Mouse (Mus musculus): ENCODE measurements around the gene Elk3. TPM values are rescaled to one million over a fixed set of nuclear protein-coding genes. Genes with fewer than 3 reads are reported as not detected.

Elk3 gene
- polyA plus RNA-seq, 1 experiment from 2014 or later: 4.6 TPM

DNA sequence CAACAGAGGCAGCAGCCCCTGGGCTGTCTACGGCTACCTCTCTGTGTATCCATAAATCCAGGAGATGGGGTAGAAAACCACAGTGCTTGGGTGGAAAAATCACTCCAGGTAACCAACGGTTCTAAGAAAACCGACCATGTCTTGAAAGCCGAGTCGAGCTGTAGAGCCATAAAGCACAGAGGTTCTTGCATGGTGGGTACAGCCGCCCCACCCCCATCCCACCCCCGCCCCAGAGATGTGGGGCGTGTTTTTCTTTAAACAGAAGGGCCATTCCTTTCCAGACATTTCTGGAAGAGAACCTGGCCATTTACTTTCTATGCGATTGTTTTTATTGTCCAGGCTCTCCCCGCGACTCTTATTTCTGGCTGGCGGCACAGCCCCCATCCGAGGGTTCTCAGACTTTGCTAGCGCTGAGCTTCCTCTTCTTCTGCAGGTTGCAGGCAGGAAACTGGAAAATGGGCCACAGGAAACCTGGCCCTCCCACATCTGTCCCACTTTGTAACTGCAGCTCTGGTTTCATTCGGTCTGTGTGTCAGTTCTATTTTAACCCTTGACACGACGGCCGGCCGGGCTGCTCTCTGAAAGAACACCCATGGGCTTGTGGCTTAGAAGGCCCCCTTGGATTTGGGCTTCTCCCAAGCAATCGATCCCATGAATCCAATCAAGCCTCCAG lies 16.3 kb downstream of the Elk3 start:
- no peak for ATAC-seq (ENCODE audit: low read depth)
- H3K4me1 ChIP-seq (ENCODE audit: control insufficient read depth, low read depth, low read length): no peaks in the 10 kb centered on the region; the same call in 1 of the 2 replicates
- H3K9ac ChIP-seq (ENCODE audit: low read depth, low read length): no peak overlapping the region
- H3K4me2 ChIP-seq (ENCODE audit: low read depth, low read length): no peak overlapping the region; the same call in 1 of the 2 replicates
- no peaks in the 10 kb centered on the region for H3K36me3 ChIP-seq (ENCODE audit: control insufficient read depth, insufficient read depth)
- no peaks in the 10 kb centered on the region for H3K27me3 ChIP-seq (ENCODE audit: control insufficient read depth, insufficient read depth, low read depth, low read length)
- no peaks in the 10 kb centered on the region for H3K9me3 ChIP-seq (replicated peaks; ENCODE audit: control insufficient read depth, low read length)
- 13% methylated on average over 20 of the region's 20 CpGs for WGBS (ENCODE audit: insufficient replicate concordance)
- H3K27ac ChIP-seq (ENCODE audit: low read length): no peak overlapping the region
- H3K4me3 ChIP-seq (ENCODE audit: low read depth, low read length): no peak overlapping the region

- no peaks in the 10 kb centered on the region for H3K27me3 ChIP-seq (ENCODE audit: control insufficient read depth, insufficient read depth, low read depth, low read length)
- H3K9me3 ChIP-seq (replicated peaks; ENCODE audit: control insufficient read depth, low read length): no peaks in the 10 kb centered on the region
- 29% methylated on average over 7 of the region's 7 CpGs for WGBS (ENCODE audit: insufficient replicate concordance)
- H3K36me3 ChIP-seq (ENCODE audit: control insufficient read depth, insufficient read depth): no peaks in the 10 kb centered on the region
- ATAC-seq (ENCODE audit: low read depth): no peak
- no peaks in the 10 kb centered on the region; the same call in 1 of the 2 replicates for H3K4me1 ChIP-seq (ENCODE audit: control insufficient read depth, low read depth, low read length)
- H3K9ac ChIP-seq (ENCODE audit: low read depth, low read length): no peak overlapping the region
- no peak overlapping the region for H3K4me3 ChIP-seq (ENCODE audit: low read depth, low read length)
- no peak overlapping the region for H3K4me2 ChIP-seq (ENCODE audit: low read depth, low read length)
- no peak overlapping the region for H3K27ac ChIP-seq (ENCODE audit: low read length)
These were observed 17.3 kb downstream of the Elk3 start for GRCm38 (mm10) chr10:93293621-93294020.

GRCm38 (mm10) chr10:93291843-93292242 lies 19.1 kb downstream of the Elk3 start:
- H3K4me2 ChIP-seq (ENCODE audit: low read depth, low read length): no peak overlapping the region
- no peaks in the 10 kb centered on the region for H3K36me3 ChIP-seq (ENCODE audit: control insufficient read depth, insufficient read depth)
- no peaks in the 10 kb centered on the region for H3K9me3 ChIP-seq (replicated peaks; ENCODE audit: control insufficient read depth, low read length)
- WGBS (ENCODE audit: insufficient replicate concordance): 12% methylated on average over 6 of the region's 6 CpGs
- ATAC-seq (ENCODE audit: low read depth): no peak
- H3K27ac ChIP-seq (ENCODE audit: low read length): no peak overlapping the region
- no peaks in the 10 kb centered on the region; the same call in 1 of the 2 replicates for H3K4me1 ChIP-seq (ENCODE audit: control insufficient read depth, low read depth, low read length)
- no peak overlapping the region for H3K4me3 ChIP-seq (ENCODE audit: low read depth, low read length)
- H3K9ac ChIP-seq (ENCODE audit: low read depth, low read length): no peak overlapping the region
- H3K27me3 ChIP-seq (ENCODE audit: control insufficient read depth, insufficient read depth, low read depth, low read length): no peaks in the 10 kb centered on the region

GRCm38 (mm10) chr10:93291352-93291751 lies 19.6 kb downstream of the Elk3 start:
- Histone ChIP-seq H3K9me3 (replicated peaks; ENCODE audit: control insufficient read depth, low read length) (no peaks in the 10 kb centered on the region), H3K4me3 (ENCODE audit: low read depth, low read length) (no peak overlapping the region), H3K27me3 (ENCODE audit: control insufficient read depth, insufficient read depth, low read depth, low read length) (no peaks in the 10 kb centered on the region), H3K36me3 (ENCODE audit: control insufficient read depth, insufficient read depth) (no peaks in the 10 kb centered on the region), H3K9ac (ENCODE audit: low read depth, low read length) (no peak overlapping the region), H3K27ac (ENCODE audit: low read length) (no peak overlapping the region), H3K4me2 (ENCODE audit: low read depth, low read length) (no peak overlapping the region), H3K4me1 (ENCODE audit: control insufficient read depth, low read depth, low read length) (no peaks in the 10 kb centered on the region; the same call in 1 of the 2 replicates)
- no peak for ATAC-seq (ENCODE audit: low read depth)
- 47% methylated on average over 7 of the region's 7 CpGs for WGBS (ENCODE audit: insufficient replicate concordance)

DNA sequence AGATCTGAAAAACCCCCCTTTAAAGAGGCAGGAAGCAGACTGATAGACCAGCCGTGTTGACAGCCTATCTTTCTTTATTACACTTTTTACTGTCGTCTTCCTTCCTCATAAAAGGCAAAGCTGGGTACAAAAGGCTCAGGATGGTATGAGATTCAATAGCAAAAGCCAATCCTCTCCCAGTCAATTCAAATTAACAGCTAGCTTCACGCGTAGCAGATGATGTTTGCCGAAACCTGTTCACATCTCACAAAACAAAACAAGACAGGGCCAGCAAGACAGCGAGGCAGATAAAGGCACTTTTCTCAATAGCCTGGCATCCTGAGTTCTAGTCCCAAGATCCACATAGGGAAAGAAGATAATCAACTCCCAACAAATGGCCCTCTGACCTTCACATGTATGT lies 21.5 kb downstream of the Elk3 start:
- ATAC-seq (ENCODE audit: low read depth): no peak
- H3K27me3 ChIP-seq (ENCODE audit: control insufficient read depth, insufficient read depth, low read depth, low read length): no peaks in the 10 kb centered on the region
- no peak overlapping the region for H3K4me2 ChIP-seq (ENCODE audit: low read depth, low read length)
- no peak overlapping the region for H3K9ac ChIP-seq (ENCODE audit: low read depth, low read length)
- no peaks in the 10 kb centered on the region for H3K9me3 ChIP-seq (replicated peaks; ENCODE audit: control insufficient read depth, low read length)
- no peaks in the 10 kb centered on the region for H3K36me3 ChIP-seq (ENCODE audit: control insufficient read depth, insufficient read depth)
- 61% methylated on average over 6 of the region's 6 CpGs for WGBS (ENCODE audit: insufficient replicate concordance)
- H3K27ac ChIP-seq (ENCODE audit: low read length): no peak overlapping the region
- H3K4me1 ChIP-seq (ENCODE audit: control insufficient read depth, low read depth, low read length): no peaks in the 10 kb centered on the region
- H3K4me3 ChIP-seq (ENCODE audit: low read depth, low read length): no peak overlapping the region

DNA sequence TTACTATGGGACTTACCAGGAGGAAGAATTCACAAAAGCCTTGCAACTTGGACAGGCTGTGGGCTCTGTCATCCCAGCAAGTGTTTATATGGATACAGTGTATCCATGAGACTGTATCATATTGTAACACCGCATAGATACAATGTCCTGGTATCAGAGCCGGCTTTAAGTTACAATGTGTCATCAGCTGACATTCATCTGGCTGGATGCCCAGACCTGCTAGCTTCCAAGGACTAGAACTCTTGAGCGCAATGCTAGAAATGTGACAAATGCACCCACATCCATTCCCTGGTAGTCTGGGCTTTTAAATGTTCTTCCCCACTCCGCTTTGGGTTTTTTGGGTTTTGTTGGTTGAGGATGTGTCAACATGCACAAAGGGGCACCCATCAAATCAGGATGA lies 22.6 kb downstream of the Elk3 start:
- no peak overlapping the region for H3K4me3 ChIP-seq (ENCODE audit: low read depth, low read length)
- ATAC-seq (ENCODE audit: low read depth): no peak
- H3K9ac ChIP-seq (ENCODE audit: low read depth, low read length): no peak overlapping the region
- no peaks in the 10 kb centered on the region for H3K36me3 ChIP-seq (ENCODE audit: control insufficient read depth, insufficient read depth)
- H3K27me3 ChIP-seq (ENCODE audit: control insufficient read depth, insufficient read depth, low read depth, low read length): no peaks in the 10 kb centered on the region
- H3K4me1 ChIP-seq (ENCODE audit: control insufficient read depth, low read depth, low read length): no peaks in the 10 kb centered on the region
- no peak overlapping the region for H3K4me2 ChIP-seq (ENCODE audit: low read depth, low read length)
- no peak overlapping the region for H3K27ac ChIP-seq (ENCODE audit: low read length)
- WGBS (ENCODE audit: insufficient replicate concordance): 62% methylated on average over 4 of the region's 4 CpGs
- H3K9me3 ChIP-seq (replicated peaks; ENCODE audit: control insufficient read depth, low read length): no peaks in the 10 kb centered on the region

DNA sequence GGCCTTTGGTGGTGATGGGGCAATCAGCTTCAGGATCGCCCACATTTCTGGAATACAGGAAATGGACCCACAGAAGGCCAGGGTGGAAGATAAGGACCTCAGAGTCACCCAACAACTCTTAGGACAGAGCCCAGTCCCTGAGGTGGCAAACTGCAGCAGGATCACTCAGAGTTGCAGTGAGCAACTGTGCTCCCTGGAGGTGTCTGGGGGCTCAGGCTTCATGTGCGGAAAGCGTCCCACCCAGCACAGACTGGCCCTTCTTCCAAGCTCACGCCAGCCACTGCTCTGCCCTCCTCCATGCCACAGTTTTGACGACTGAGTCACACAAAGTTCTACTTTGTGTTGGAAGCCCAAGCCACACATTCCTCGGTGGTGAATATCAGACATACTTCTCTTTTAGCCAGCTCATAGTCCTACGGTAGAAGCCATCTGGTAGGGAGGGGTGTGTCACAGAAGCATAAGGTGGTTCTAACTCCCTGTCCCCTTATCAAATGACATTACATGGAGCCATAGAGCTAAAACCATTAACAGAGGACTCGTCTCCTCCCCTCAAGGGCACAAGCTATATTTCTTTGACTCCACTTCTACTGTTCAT lies 23.3 kb downstream of the Elk3 start:
- 55% methylated on average over 8 of the region's 8 CpGs for WGBS (ENCODE audit: insufficient replicate concordance)
- no peak for ATAC-seq (ENCODE audit: low read depth)

GRCm38 (mm10) chr10:93285489-93285888 lies 25.4 kb downstream of the Elk3 start:
- WGBS (ENCODE audit: insufficient replicate concordance): 35% methylated on average over 5 of the region's 5 CpGs
- Histone ChIP-seq H3K4me2 (ENCODE audit: low read depth, low read length) (no peak overlapping the region), H3K9me3 (replicated peaks; ENCODE audit: control insufficient read depth, low read length) (no peaks in the 10 kb centered on the region), H3K4me3 (ENCODE audit: low read depth, low read length) (no peak overlapping the region), H3K4me1 (ENCODE audit: control insufficient read depth, low read depth, low read length) (no peaks in the 10 kb centered on the region), H3K27me3 (ENCODE audit: control insufficient read depth, insufficient read depth, low read depth, low read length) (no peaks in the 10 kb centered on the region), H3K36me3 (ENCODE audit: control insufficient read depth, insufficient read depth) (no peaks in the 10 kb centered on the region), H3K27ac (ENCODE audit: low read length) (no peak overlapping the region), H3K9ac (ENCODE audit: low read depth, low read length) (no peak overlapping the region)
- no peak for ATAC-seq (ENCODE audit: low read depth)

More for the DNA sequence above, 23.3 kb downstream of the Elk3 start:
- no peaks in the 10 kb centered on the region for H3K4me1 ChIP-seq (ENCODE audit: control insufficient read depth, low read depth, low read length)
- H3K9ac ChIP-seq (ENCODE audit: low read depth, low read length): no peak overlapping the region
- no peak overlapping the region for H3K27ac ChIP-seq (ENCODE audit: low read length)
- no peaks in the 10 kb centered on the region for H3K9me3 ChIP-seq (replicated peaks; ENCODE audit: control insufficient read depth, low read length)
- no peak overlapping the region for H3K4me2 ChIP-seq (ENCODE audit: low read depth, low read length)
- no peaks in the 10 kb centered on the region for H3K27me3 ChIP-seq (ENCODE audit: control insufficient read depth, insufficient read depth, low read depth, low read length)
- no peaks in the 10 kb centered on the region for H3K36me3 ChIP-seq (ENCODE audit: control insufficient read depth, insufficient read depth)
- no peak overlapping the region for H3K4me3 ChIP-seq (ENCODE audit: low read depth, low read length)

DNA sequence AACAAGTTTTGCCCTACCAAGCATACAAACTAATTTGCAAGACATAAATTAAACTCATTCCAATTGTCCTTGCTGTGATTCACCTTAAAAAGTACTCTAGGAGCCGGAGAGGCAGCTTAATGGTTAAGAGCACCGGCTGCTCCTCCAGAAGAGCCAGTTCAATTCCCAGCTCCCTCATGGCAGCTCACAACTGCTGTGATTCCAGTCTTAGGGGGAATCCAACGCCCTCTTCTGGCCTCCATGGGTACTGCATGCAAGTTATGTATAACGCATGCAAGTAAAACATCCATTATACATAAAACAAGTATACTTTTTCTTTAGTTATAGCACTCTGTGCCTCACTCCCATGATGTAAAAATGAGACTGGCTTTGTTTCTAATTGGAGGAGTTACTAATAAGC lies 27.7 kb downstream of the Elk3 start:
- no peak overlapping the region for H3K27ac ChIP-seq (ENCODE audit: low read length)
- H3K36me3 ChIP-seq (ENCODE audit: control insufficient read depth, insufficient read depth): no peaks in the 10 kb centered on the region; the same call in 1 of the 2 replicates
- no peaks in the 10 kb centered on the region for H3K27me3 ChIP-seq (ENCODE audit: control insufficient read depth, insufficient read depth, low read depth, low read length)
- no peak overlapping the region for H3K4me2 ChIP-seq (ENCODE audit: low read depth, low read length)
- H3K4me3 ChIP-seq (ENCODE audit: low read depth, low read length): no peak overlapping the region
- no peaks in the 10 kb centered on the region for H3K4me1 ChIP-seq (ENCODE audit: control insufficient read depth, low read depth, low read length)
- no peak for ATAC-seq (ENCODE audit: low read depth)
- no peak overlapping the region for H3K9ac ChIP-seq (ENCODE audit: low read depth, low read length)
- no peaks in the 10 kb centered on the region for H3K9me3 ChIP-seq (replicated peaks; ENCODE audit: control insufficient read depth, low read length)
- 64% methylated on average over 4 of the region's 4 CpGs for WGBS (ENCODE audit: insufficient replicate concordance)

Measured in liver, embryonic 16.5 days (tissue).